Mouse (Mus musculus) embryonic facial prominence, embryonic 11.5 days (tissue): ENCODE measurements at regions not wholly inside any gene's neighbourhood (a gene's known extent, or its start where the extent isn't known, plus 50 kb on each side); places are given as distances from the start of the nearest gene placed in this dataset.

Experiments used
- ATAC-seq: fragments of 200-750 bp; cut with Nextera tagmentation; replicated peaks from 2 replicates; pipeline ENCODE4 v1.8.0; 2017; ENCODE audit warnings: low read depth; ENCODE audit not compliant: insufficient number of reproducible peaks, low FRiP score, low TSS enrichment
- DNase-seq: peaks from one replicate; pipeline ENCODE4 v3.0.0-alpha.2; 2015; ENCODE audit warnings: low spot score
- H3K27ac ChIP-seq: fragments of 300-500 bp; sonication (generic); replicated peaks from 2 replicates; pipeline ENCODE4 v1.5.1; 2014; ENCODE audit warnings: mild to moderate bottlenecking, low read depth, low read length, control low read depth
- H3K27me3 ChIP-seq: fragments of 300-500 bp; sonication (generic); 2 replicates; pipeline ENCODE4 v1.6.1; 2014; ENCODE audit warnings: mild to moderate bottlenecking, low read length, moderate library complexity, mixed read lengths; ENCODE audit not compliant: control insufficient read depth, insufficient read depth
- H3K36me3 ChIP-seq: fragments of 300-500 bp; sonication (generic); replicated peaks from 2 replicates; pipeline ENCODE4 v1.6.1; 2014; ENCODE audit warnings: low read depth, mild to moderate bottlenecking, low read length, moderate library complexity, mixed read lengths; ENCODE audit not compliant: control insufficient read depth, insufficient read depth
- H3K4me1 ChIP-seq: fragments of 300-500 bp; sonication (generic); 2 replicates; pipeline ENCODE4 v1.6.1; 2014; ENCODE audit warnings: low read length, mixed read lengths; ENCODE audit not compliant: control insufficient read depth, insufficient read depth
- H3K4me2 ChIP-seq: fragments of 300-500 bp; sonication (generic); 2 replicates; pipeline ENCODE4 v1.6.1; 2014; ENCODE audit warnings: low read depth, mild to moderate bottlenecking, control low read depth, low read length, moderate library complexity
- H3K4me3 ChIP-seq: fragments of 300-500 bp; sonication (generic); 2 replicates; pipeline ENCODE4 v1.5.1; 2014; ENCODE audit warnings: low read depth, low read length, control low read depth
- H3K9ac ChIP-seq: fragments of 300-500 bp; sonication (generic); replicated peaks from 2 replicates; pipeline ENCODE4 v1.6.1; 2014; ENCODE audit warnings: mild to moderate bottlenecking, control low read depth, low read length
- H3K9me3 ChIP-seq: fragments of 300-500 bp; sonication (generic); replicated peaks from 2 replicates; pipeline ENCODE4 v1.6.1; 2016; ENCODE audit warnings: mild to moderate bottlenecking, low read length, inconsistent platforms, mixed read lengths; ENCODE audit not compliant: control insufficient read depth
- WGBS: fragments of 180-500 bp; shearing (Covaris S2); extraction: QIAGEN DNeasy Blood & Tissue Kit; methylation state at CpG from one replicate; pipeline ENCODE4 v1.1.7; 2014; 5-methylcytosine and 5-hydroxymethylcytosine counted together

DNA sequence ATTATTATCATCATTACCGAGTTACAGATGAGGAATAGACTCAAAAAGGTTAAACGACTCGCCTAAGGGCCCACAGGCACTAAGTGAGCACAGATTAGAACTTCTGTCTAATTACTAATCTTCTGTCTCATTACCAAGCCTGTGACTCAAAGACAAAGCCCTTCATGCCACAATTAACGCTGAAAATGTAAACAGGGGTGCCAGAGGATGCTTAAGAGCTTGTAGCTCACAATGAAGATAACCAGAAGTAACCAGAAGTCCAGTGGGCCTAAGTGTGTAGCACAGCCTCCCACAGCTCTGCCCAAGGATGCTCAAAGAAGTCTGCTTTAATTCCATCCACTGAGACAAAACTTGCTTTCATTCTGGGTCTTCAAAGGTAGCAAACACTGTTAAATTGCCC, 113.7 kb upstream of the Nabp1 start:
- Histone ChIP-seq H3K9ac (no peak overlapping the region), H3K36me3 (no peaks in the 10 kb centered on the region), H3K4me1 (no peaks in the 10 kb centered on the region), H3K4me3 (no peak overlapping the region), H3K27ac (no peak overlapping the region), H3K27me3 (no peaks in the 10 kb centered on the region), H3K4me2 (no peak overlapping the region), H3K9me3 (no peaks in the 10 kb centered on the region)
- DNase-seq = no peak
- WGBS = 47% methylated on average over 4 of the region's 4 CpGs
- ATAC-seq = no peak

DNA sequence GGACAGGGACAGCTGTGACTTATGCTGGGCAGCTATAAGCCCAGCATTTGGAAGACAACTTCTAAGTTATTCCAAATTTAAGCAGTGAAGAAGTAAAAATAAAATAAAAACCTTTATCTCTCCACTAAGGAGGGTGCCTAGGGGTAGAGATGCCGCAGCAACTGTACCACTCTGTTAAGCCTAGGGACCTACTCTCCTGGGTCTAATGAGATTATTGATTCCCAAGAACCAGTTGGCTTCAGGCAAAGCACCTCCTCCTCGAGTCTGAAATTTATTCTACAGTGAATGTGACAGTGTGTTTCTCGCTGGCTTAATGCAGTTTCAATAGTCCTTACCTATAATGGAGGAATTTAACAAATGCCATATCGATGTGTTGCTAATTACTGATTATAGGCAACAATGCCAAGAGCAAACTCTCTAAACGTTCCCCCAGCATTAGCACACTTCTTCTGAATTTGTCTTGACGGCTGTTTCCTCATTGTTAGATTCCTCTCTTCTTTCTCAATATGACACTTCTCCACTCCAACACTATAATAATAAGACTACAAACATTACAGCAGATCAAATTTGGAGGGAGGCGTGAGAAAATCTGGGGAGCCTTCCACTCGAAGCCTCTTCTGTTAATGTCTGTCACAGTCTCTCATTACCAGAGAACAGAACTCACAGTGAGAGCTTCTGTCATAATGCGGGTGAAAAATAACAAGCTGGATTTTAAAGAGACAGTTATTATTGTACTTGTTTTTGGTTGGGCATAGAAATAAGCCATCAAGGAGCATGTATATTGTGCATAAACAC, 112.6 kb upstream of the Nabp1 start:
- ATAC-seq (no peak), DNase-seq (no peak)
- Histone ChIP-seq H3K9ac (no peak overlapping the region), H3K27ac (no peak overlapping the region), H3K9me3 (no peaks in the 10 kb centered on the region), H3K4me2 (no peak overlapping the region), H3K4me1 (no peaks in the 10 kb centered on the region), H3K4me3 (no peak overlapping the region), H3K27me3 (no peaks in the 10 kb centered on the region), H3K36me3 (no peaks in the 10 kb centered on the region)
- WGBS = 71% methylated on average over 9 of the region's 9 CpGs

DNA sequence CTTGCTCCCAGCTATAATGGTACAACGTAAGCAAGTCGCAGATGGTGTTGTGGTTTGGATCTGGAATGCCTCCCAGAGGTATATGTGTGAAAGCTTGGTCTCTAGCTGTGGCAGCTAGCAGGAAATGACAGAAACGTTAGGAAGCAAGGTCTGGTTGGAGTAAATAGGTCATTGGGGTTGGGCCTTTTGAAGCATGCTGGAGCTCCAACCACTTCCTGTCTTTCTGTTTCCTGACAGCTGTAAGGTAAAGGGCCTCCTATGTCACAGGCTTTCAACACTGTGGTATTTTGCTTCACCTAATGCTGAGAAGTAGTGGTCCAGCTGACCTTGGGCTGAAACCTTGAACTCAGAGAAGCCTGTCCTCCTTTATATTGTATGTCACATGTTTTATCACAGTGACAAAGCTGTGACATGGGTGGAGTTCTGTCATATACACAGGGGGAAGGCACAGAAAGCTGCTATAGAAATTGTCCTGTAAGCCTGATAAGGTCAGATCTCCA, 106.8 kb upstream of the Nabp1 start:
- Histone ChIP-seq H3K27ac (no peak overlapping the region), H3K4me3 (no peak overlapping the region), H3K4me1 (no peaks in the 10 kb centered on the region), H3K4me2 (no peak overlapping the region), H3K27me3 (no peaks in the 10 kb centered on the region), H3K9ac (no peak overlapping the region), H3K36me3 (no peaks in the 10 kb centered on the region), H3K9me3 (no peaks in the 10 kb centered on the region)
- 27% methylated on average over 3 of the region's 3 CpGs for WGBS
- DNase-seq = no peak
- no peak for ATAC-seq

DNA sequence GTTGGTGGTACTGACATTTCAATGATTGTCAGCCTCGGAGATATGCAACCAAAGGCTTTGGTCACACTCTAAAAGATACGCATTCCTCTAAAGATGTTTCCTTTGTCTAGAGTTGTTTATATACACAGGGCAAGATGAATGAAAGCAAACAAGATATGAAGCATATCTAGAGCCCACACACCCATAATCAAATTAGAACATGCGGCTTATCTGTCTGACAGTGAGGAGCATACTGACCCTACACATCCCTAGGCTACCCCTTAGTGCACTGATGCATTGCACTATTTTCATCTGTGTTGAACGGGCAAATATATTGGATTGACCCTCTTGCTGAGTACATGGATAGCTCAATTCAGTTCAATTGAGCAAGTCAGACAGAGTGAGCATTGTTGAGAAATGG, 105.6 kb upstream of the Nabp1 start:
- WGBS = 88% methylated on average over 4 of the region's 4 CpGs
- Histone ChIP-seq H3K4me3 (no peak overlapping the region), H3K4me2 (no peak overlapping the region), H3K9ac (no peak overlapping the region), H3K27me3 (no peaks in the 10 kb centered on the region), H3K4me1 (no peaks in the 10 kb centered on the region), H3K27ac (no peak overlapping the region), H3K36me3 (no peaks in the 10 kb centered on the region), H3K9me3 (no peaks in the 10 kb centered on the region)
- DNase-seq (no peak), ATAC-seq (no peak)

DNA sequence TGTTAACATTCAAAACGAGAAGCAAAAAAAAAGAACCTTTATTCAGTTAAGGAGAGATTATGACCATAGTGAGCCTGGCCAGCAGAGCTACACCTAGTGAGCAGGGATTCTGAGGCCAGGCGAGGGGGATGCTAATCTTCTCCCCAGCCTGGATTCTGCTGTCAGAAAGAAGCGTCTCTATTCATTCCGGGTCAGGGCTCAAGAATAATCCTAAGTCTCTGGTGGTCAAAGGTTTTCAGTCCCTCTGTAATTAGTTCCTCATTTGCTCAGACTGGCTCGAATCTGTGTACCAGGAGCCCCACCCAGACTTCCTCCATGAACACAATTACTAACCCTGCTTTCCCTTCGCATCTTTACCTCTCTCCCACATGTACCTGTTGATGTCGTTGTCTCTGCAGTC, 101.8 kb upstream of the Nabp1 start:
- no peaks in the 10 kb centered on the region for H3K27me3 ChIP-seq
- WGBS = 19% methylated on average over 7 of the region's 7 CpGs
- no peak overlapping the region for H3K27ac ChIP-seq
- no peak overlapping the region for H3K4me3 ChIP-seq
- H3K4me1 ChIP-seq = no peaks in the 10 kb centered on the region
- ATAC-seq (no peak), DNase-seq (no peak)
- no peaks in the 10 kb centered on the region for H3K9me3 ChIP-seq
- H3K36me3 ChIP-seq = no peaks in the 10 kb centered on the region
- no peak overlapping the region for H3K9ac ChIP-seq
- H3K4me2 ChIP-seq = no peak overlapping the region

DNA sequence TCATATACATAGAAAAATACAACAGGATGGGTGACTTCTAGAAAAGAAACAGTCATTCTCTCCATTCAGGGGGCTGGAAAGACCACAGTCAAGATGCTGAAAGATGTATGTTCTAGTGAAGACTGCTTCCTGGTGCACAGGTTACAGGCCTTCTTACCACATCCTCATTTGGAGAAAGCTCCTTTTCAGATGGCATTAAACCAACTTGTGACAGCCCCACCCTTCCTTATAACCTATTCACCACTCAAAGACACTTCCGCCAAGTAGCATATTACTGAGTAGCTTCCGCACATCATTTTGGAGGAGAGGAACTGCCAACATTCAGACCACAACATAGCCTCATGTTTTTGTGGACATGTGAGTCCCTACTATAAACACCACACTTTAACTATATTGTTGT, 99.5 kb upstream of the Nabp1 start:
- no peak overlapping the region for H3K27ac ChIP-seq
- H3K9ac ChIP-seq = no peak overlapping the region
- no peak overlapping the region for H3K4me3 ChIP-seq
- DNase-seq (no peak), ATAC-seq (no peak)
- no peaks in the 10 kb centered on the region for H3K36me3 ChIP-seq
- 97% methylated on average over 2 of the region's 2 CpGs for WGBS
- H3K9me3 ChIP-seq = no peaks in the 10 kb centered on the region
- no peak overlapping the region for H3K4me2 ChIP-seq
- H3K27me3 ChIP-seq = no peaks in the 10 kb centered on the region
- no peaks in the 10 kb centered on the region for H3K4me1 ChIP-seq

DNA sequence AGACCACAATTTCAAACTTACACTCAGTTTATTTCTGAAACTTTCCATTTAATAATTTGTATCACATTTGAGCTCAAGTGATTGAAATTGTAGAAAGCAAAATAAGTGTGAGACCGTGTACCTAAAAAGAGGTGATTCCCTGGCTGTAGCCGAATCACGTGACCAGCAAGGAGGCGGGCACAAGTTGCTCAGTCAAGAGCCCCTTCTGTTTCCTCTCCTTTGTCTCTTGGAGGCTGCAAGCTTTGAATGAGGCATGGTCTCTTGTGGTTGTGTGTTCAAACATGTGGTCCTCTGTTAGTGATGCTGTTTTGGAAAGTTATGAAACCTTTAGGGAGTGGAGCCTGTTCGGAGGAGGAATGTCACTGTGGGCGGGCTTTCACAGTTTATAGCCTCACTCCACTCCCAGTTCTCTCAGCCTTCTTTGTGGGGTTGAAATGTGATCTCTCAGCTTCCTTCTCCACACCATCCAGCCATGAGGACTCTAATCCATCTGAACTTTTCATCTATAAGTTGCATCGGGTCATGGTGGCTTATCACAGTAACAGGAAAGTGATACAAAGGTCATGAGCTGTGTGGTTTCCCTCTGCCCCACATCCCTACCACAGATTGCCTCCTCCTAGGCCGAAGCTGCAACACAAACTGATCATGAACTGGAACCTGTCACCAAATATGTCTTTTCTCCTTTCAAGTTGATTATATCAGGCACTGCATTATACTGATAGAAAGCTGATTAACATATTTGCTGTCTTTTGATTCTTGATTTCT, 94.3 kb upstream of the Nabp1 start:
- H3K9me3 ChIP-seq = no peaks in the 10 kb centered on the region
- no peak overlapping the region for H3K9ac ChIP-seq
- ATAC-seq = no peak
- H3K4me3 ChIP-seq = no peak overlapping the region
- no peak for DNase-seq
- WGBS = 85% methylated on average over 8 of the region's 8 CpGs
- no peaks in the 10 kb centered on the region for H3K27me3 ChIP-seq
- H3K4me1 ChIP-seq = no peaks in the 10 kb centered on the region
- no peak overlapping the region for H3K4me2 ChIP-seq
- H3K27ac ChIP-seq = no peak overlapping the region
- H3K36me3 ChIP-seq = no peaks in the 10 kb centered on the region

DNA sequence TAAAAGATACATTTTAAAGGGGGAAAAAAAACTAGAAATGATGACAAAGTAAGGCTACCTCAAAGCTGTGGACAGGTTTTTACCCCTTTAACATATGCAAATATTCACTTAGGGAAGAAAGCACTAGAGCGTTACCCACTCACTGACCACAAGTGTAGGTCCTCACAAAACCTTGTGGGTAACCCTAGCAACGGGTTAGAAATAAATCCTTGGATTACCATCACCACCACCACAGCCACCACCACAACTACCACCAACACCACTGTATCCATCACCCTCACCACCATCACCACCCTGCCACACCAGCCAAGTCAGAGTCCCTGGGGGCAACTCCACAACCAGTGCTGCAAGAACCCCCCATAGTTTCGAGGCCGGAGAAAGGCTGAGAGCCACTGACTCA, 91.4 kb upstream of the Nabp1 start:
- no peak overlapping the region for H3K4me2 ChIP-seq
- no peaks in the 10 kb centered on the region for H3K9me3 ChIP-seq
- no peak overlapping the region for H3K27ac ChIP-seq
- H3K9ac ChIP-seq = no peak overlapping the region
- WGBS = 88% methylated on average over 4 of the region's 4 CpGs
- H3K4me3 ChIP-seq = no peak overlapping the region
- DNase-seq = no peak
- ATAC-seq = no peak
- H3K27me3 ChIP-seq = no peaks in the 10 kb centered on the region
- no peaks in the 10 kb centered on the region for H3K4me1 ChIP-seq
- H3K36me3 ChIP-seq = no peaks in the 10 kb centered on the region
